ENCODE assay signal across 8 mouse cellular contexts in the genomic region with DNA sequence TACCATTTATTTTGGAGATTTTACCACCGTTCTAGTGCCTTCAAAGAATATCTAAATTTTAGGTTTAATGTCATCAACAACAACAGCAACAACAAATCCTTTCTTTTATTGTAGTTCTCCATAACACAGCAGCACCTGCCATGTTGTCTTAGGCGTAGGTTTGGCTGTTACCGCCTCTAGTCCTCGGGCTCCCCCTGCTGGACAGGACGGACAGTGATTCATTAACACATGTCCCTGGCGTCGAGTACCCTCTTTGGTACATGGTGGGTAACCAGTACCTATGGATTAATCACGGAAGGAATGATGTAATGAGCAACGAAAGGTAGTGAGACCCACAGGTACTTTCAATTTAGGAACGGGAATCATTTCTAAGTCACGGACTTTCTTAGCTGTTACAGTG. TPM values are rescaled to one million over a fixed set of nuclear protein-coding genes. Genes with fewer than 3 reads are reported as not detected.
DNase-seq lines count a peak whose midpoint lies in the region; ATAC-seq and TF ChIP-seq lines count a peak whose summit lies in the region.

No protein-coding gene starts in this region.

- no peak overlapping the region for H3K4me2 ChIP-seq in neural tube, embryonic 11.5 days (ENCODE audit: low read depth)

- no peak overlapping the region for H3K27ac ChIP-seq in gastrocnemius, adult 2 months
- no peak overlapping the region for H3K27ac ChIP-seq in limb, embryonic 10.5 days
- no peak overlapping the region for H3K27ac ChIP-seq in neural tube, embryonic 11.5 days (ENCODE audit: low read depth, low read length)

- no peaks in the 10 kb centered on the region for H3K27me3 ChIP-seq in limb, embryonic 10.5 days (ENCODE audit: low read depth, poor library complexity, severe bottlenecking)
- H3K27me3 ChIP-seq in neural tube, embryonic 11.5 days (ENCODE audit: control insufficient read depth, insufficient read depth, low read length) = no peaks in the 10 kb centered on the region

- H3K9ac ChIP-seq in neural tube, embryonic 11.5 days (ENCODE audit: low read length) = no peak overlapping the region

- peak; percentile 87 to 89 for DNase-seq in B cell, adult 2 months
- peak; percentile 39 to 69 for DNase-seq in cerebellum, postnatal 4 days (ENCODE audit: low spot score in 2 of 2)
- peak; percentile 85 for DNase-seq in gastrocnemius, adult 2 months
- peak; percentile 85 for DNase-seq in kidney, adult 9 months
- peak; percentile 84 for DNase-seq in limb, embryonic 10.5 days (ENCODE audit: low spot score)
- peak; percentile 67 for DNase-seq in neural tube, embryonic 11.5 days (ENCODE audit: low spot score)
- peak; percentile 86 for DNase-seq in testis, postnatal 10 days (ENCODE audit: low spot score)

- H3K4me1 ChIP-seq in limb, embryonic 10.5 days = peaks cover 4% of the 10 kb centered on the region
- no peaks in the 10 kb centered on the region for H3K4me1 ChIP-seq in neural tube, embryonic 11.5 days (ENCODE audit: control insufficient read depth, insufficient read depth, low read length)

- TF ChIP-seq CTCF in gastrocnemius, adult 2 months (IDR thresholded peaks at IDR 0.05) = peak; percentile 96

- no peaks in the 10 kb centered on the region for H3K36me3 ChIP-seq in limb, embryonic 10.5 days
- H3K36me3 ChIP-seq in neural tube, embryonic 11.5 days (ENCODE audit: control insufficient read depth, insufficient read depth, low read length) = no peaks in the 10 kb centered on the region

- no peaks in the 10 kb centered on the region for H3K9me3 ChIP-seq in limb, embryonic 10.5 days (replicated peaks)
- no peaks in the 10 kb centered on the region for H3K9me3 ChIP-seq in neural tube, embryonic 11.5 days (ENCODE audit: control insufficient read depth, low read length)

- H3K4me3 ChIP-seq in gastrocnemius, adult 2 months = no peak overlapping the region
- no peak overlapping the region for H3K4me3 ChIP-seq in limb, embryonic 10.5 days
- H3K4me3 ChIP-seq in neural tube, embryonic 11.5 days (ENCODE audit: low read depth, low read length) = no peak overlapping the region

- intact Hi-C loops in gastrocnemius, adult 2 months (cut with DNase I) = loop anchor here (1.0 to 5.0 kb wide), 2 partner anchors 258 to 413 kb away; no protein-coding TSS in a partner anchor

- ATAC-seq in activated CD4-positive, CD25-positive, alpha-beta regulatory T cell, adult 4 months = peak; percentile 82
- ATAC-seq in neural tube, embryonic 11.5 days (ENCODE audit: insufficient read depth, low FRiP score, low TSS enrichment) = peak; percentile 48; the same call in 1 of the 2 replicates

- 41% methylated on average over 11 of the region's 11 CpGs for WGBS in limb, embryonic 10.5 days
- WGBS in neural tube, embryonic 11.5 days = 36% methylated on average over 11 of the region's 11 CpGs

RNA-seq across cellular contexts. Expression of a gene that starts 37.2 kb away (rescaled TPM):
- polyA plus RNA-seq in activated CD4-positive, CD25-positive, alpha-beta regulatory T cell, adult 4 months (2017; shearing (Covaris generic)) = 10 to 100 TPM; 11.2 to 13.9 TPM
- total RNA-seq in gastrocnemius, adult 2 months (2021) = 10 to 100 TPM; 58.2 to 65.3 TPM
- 33.3 and 39.2 TPM in 2 replicates for polyA plus RNA-seq in limb, embryonic 10.5 days (2016; fragmentation: Nextera tagmentation; extraction: Ambion mirVana)
- polyA plus RNA-seq in neural tube, embryonic 11.5 days (2014; fragmentation: Nextera tagmentation; extraction: Ambion mirVana) = 54.7 and 57.0 TPM in 2 replicates

RNA-seq across cellular contexts. Expression of a gene that starts 52.8 kb away (rescaled TPM):
- not detected for polyA plus RNA-seq in activated CD4-positive, CD25-positive, alpha-beta regulatory T cell, adult 4 months (2017; shearing (Covaris generic))
- total RNA-seq in gastrocnemius, adult 2 months (2021) = 1 to 10 TPM; 1.9 to 3.6 TPM
- polyA plus RNA-seq in limb, embryonic 10.5 days (2016; fragmentation: Nextera tagmentation; extraction: Ambion mirVana) = not detected in 2 replicates
- polyA plus RNA-seq in neural tube, embryonic 11.5 days (2014; fragmentation: Nextera tagmentation; extraction: Ambion mirVana) = 4.4 and 5.4 TPM in 2 replicates
